Mouse (Mus musculus) cerebellum, adult 18-20 months (tissue): ENCODE measurements at regions not wholly inside any gene's neighbourhood (a gene's known extent, or its start where the extent isn't known, plus 50 kb on each side); places are given as distances from the start of the nearest gene placed in this dataset.

ENCODE experiments used
- DNase-seq, 2 experiments: peaks; one replicate each; pipeline ENCODE4 v3.0.0; 2021

GRCm38 (mm10) chr14:48005092-48005928, 115.3 kb upstream of the Peli2 start:
- DNase-seq = no peak

GRCm38 (mm10) chr14:48005929-48006309, 114.7 kb upstream of the Peli2 start:
- DNase-seq = no peak

GRCm38 (mm10) chr14:48012361-48013215, 108.0 kb upstream of the Peli2 start:
- DNase-seq = no peak

- no peak for DNase-seq
Observed at GRCm38 (mm10) chr14:48013431-48013830, 107.2 kb upstream of the Peli2 start.

- DNase-seq = no peak
Observed at GRCm38 (mm10) chr14:48014776-48015175, 105.8 kb upstream of the Peli2 start.

- no peak for DNase-seq
Observed at GRCm38 (mm10) chr14:48017971-48018370, 102.7 kb upstream of the Peli2 start.

GRCm38 (mm10) chr14:48019331-48019730, 101.3 kb upstream of the Peli2 start:
- DNase-seq = no peak

GRCm38 (mm10) chr14:48022271-48022670, 98.4 kb upstream of the Peli2 start:
- DNase-seq = no peak

- DNase-seq = no peak
Observed at GRCm38 (mm10) chr14:48024051-48024693, 96.5 kb upstream of the Peli2 start.

GRCm38 (mm10) chr14:48039286-48039790, 81.3 kb upstream of the Peli2 start:
- no peak for DNase-seq

GRCm38 (mm10) chr14:48046094-48046493, 74.5 kb upstream of the Peli2 start:
- no peak for DNase-seq

- DNase-seq = no peak
Observed at GRCm38 (mm10) chr14:48046831-48047230, 73.8 kb upstream of the Peli2 start.

GRCm38 (mm10) chr14:48049698-48050459, 70.7 kb upstream of the Peli2 start:
- DNase-seq = no peak

GRCm38 (mm10) chr14:48050460-48050760, 70.2 kb upstream of the Peli2 start:
- DNase-seq = no peak

GRCm38 (mm10) chr14:48051971-48052370, 68.7 kb upstream of the Peli2 start:
- DNase-seq = no peak

- no peak for DNase-seq
Observed at GRCm38 (mm10) chr14:48052405-48052804, 68.2 kb upstream of the Peli2 start.

GRCm38 (mm10) chr14:48053151-48053550, 67.5 kb upstream of the Peli2 start:
- DNase-seq = no peak

- no peak for DNase-seq
Observed at GRCm38 (mm10) chr14:48054719-48055118, 65.9 kb upstream of the Peli2 start.

GRCm38 (mm10) chr14:48055861-48056260, 64.8 kb upstream of the Peli2 start:
- DNase-seq = no peak

GRCm38 (mm10) chr14:48058234-48058868, 62.3 kb upstream of the Peli2 start:
- no peak for DNase-seq

- no peak for DNase-seq
Observed at GRCm38 (mm10) chr14:48059664-48060455, 60.8 kb upstream of the Peli2 start.
